In the genomic region with DNA sequence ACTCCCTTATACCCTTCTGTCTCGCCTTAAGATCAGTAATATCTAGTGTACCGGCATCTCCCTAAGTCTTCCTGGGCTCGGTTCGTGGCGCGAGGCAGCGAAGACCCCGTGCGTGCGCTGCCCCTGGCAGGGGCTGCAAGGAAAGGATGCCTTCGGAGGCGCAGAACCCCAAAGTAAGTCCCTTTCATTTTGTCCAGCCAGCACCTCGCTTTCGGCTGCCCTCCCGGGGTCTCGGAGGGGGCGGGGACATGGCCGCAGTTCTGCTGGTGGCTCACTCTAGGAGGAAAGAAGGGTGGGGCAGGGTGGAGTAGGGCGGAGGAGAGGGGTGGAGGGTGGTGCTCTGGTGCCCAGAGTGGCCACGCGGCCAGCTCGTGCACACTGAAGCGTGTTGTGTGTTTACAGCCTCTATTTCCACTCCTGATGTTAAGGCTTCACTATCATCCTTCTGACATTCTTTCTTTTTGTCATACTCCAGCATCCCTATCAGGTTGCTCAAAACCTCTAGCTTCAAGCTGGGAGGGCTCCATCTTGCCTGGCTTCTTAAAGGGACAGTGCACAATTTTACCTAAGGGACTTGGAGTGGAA, we compare ENCODE assay signal across 8 mouse cellular contexts. TPM values are rescaled to one million over a fixed set of nuclear protein-coding genes. Genes with fewer than 3 reads are reported as not detected.
DNase-seq lines count a peak whose midpoint lies in the region; ATAC-seq and TF ChIP-seq lines count a peak whose summit lies in the region.

No protein-coding gene starts in this region.

- no peak for TF ChIP-seq CTCF in small intestine, adult 2 months (IDR thresholded peaks at IDR 0.05; ENCODE audit: extremely low read depth, insufficient read length, insufficient replicate concordance, low read depth, low read length)

- intact Hi-C loops in gastrocnemius, postnatal 36 days (cut with DNase I), result no loop called here

- H3K9me3 ChIP-seq in forebrain, embryonic 11.5 days (ENCODE audit: control insufficient read depth, low read length), result no peaks in the 10 kb centered on the region
- H3K9me3 ChIP-seq in hindbrain, embryonic 16.5 days (ENCODE audit: control insufficient read depth, low read length), result no peaks in the 10 kb centered on the region
- H3K9me3 ChIP-seq in megakaryocyte, embryonic 14.5 days, result no peaks in the 10 kb centered on the region

- H3K27ac ChIP-seq in forebrain, embryonic 11.5 days (ENCODE audit: low read depth, low read length), result no peak overlapping the region
- H3K27ac ChIP-seq in hindbrain, embryonic 16.5 days (ENCODE audit: low read depth, low read length), result peak overlapping the region; percentile 79
- H3K27ac ChIP-seq in small intestine, adult 2 months (ENCODE audit: insufficient read depth, low read depth, low read length), result no peak overlapping the region

- H3K36me3 ChIP-seq in forebrain, embryonic 11.5 days (ENCODE audit: control insufficient read depth, insufficient read depth, low read length), result no peaks in the 10 kb centered on the region
- H3K36me3 ChIP-seq in hindbrain, embryonic 16.5 days (ENCODE audit: control insufficient read depth, insufficient read depth, low read length), result no peaks in the 10 kb centered on the region
- H3K36me3 ChIP-seq in megakaryocyte, embryonic 14.5 days (replicated peaks; ENCODE audit: low read length), result no peaks in the 10 kb centered on the region
- H3K36me3 ChIP-seq in small intestine, adult 2 months (ENCODE audit: control insufficient read depth, insufficient read depth, low read length), result no peaks in the 10 kb centered on the region

- 0 out of 2 replicates have a peak, but pooled peaks cover 2% of the 10 kb centered on the region for H3K27me3 ChIP-seq in forebrain, embryonic 11.5 days (ENCODE audit: control insufficient read depth, insufficient read depth, low read length)
- H3K27me3 ChIP-seq in hindbrain, embryonic 16.5 days (replicated peaks; ENCODE audit: control insufficient read depth, insufficient read depth, low read length), result no peaks in the 10 kb centered on the region
- H3K27me3 ChIP-seq in megakaryocyte, embryonic 14.5 days (replicated peaks), result peaks cover 5% of the 10 kb centered on the region
- no peaks in the 10 kb centered on the region for H3K27me3 ChIP-seq in small intestine, adult 2 months (ENCODE audit: control insufficient read depth, insufficient read depth, low read length)

- peak overlapping the region; percentile 50 for H3K4me3 ChIP-seq in forebrain, embryonic 11.5 days (ENCODE audit: low read depth, low read length)
- H3K4me3 ChIP-seq in hindbrain, embryonic 16.5 days (ENCODE audit: low read length), result peak overlapping the region; percentile 61
- H3K4me3 ChIP-seq in megakaryocyte, embryonic 14.5 days (replicated peaks), result peak overlapping the region; percentile 93
- H3K4me3 ChIP-seq in small intestine, adult 2 months (ENCODE audit: low read depth, low read length), result peak overlapping the region; percentile 56

- WGBS in forebrain, embryonic 11.5 days, result 28% methylated on average over 22 of the region's 23 CpGs
- 23% methylated on average over 22 of the region's 23 CpGs for WGBS in hindbrain, embryonic 16.5 days
- 17% methylated on average over 23 of the region's 23 CpGs for WGBS in small intestine, adult 2 months

- DNase-seq in MN1 (ENCODE audit: low spot score), result peak; percentile 33
- DNase-seq in c-Kit-positive CD71-positive TER-119-positive erythroid progenitor cells, embryonic 14.5 days (ENCODE audit: low spot score), result peak; percentile 21
- DNase-seq in forebrain, embryonic 11.5 days (ENCODE audit: low spot score), result peak; percentile 62
- DNase-seq in left cerebral cortex, adult 18-20 months (ENCODE audit: low spot score in 2 of 2), result peak; percentile 4 to 30
- DNase-seq in gastrocnemius, postnatal 36 days, result no peak

- peak overlapping the region; percentile 47 for H3K4me2 ChIP-seq in forebrain, embryonic 11.5 days (ENCODE audit: low read depth, low read length, severe bottlenecking)
- peak overlapping the region; percentile 60 for H3K4me2 ChIP-seq in hindbrain, embryonic 16.5 days (ENCODE audit: low read length)

- H3K4me1 ChIP-seq in forebrain, embryonic 11.5 days (replicated peaks; ENCODE audit: control insufficient read depth, insufficient read depth, low read length), result no peaks in the 10 kb centered on the region
- no peaks in the 10 kb centered on the region for H3K4me1 ChIP-seq in hindbrain, embryonic 16.5 days (ENCODE audit: control insufficient read depth, insufficient read depth, low read depth, low read length)
- H3K4me1 ChIP-seq in megakaryocyte, embryonic 14.5 days, result peaks cover 6% of the 10 kb centered on the region; the same call in 1 of the 2 replicates
- no peaks in the 10 kb centered on the region for H3K4me1 ChIP-seq in small intestine, adult 2 months (ENCODE audit: control insufficient read depth, insufficient read depth, insufficient read length, low read length)

- peak overlapping the region; percentile 57 for H3K9ac ChIP-seq in forebrain, embryonic 11.5 days (ENCODE audit: low read length)
- H3K9ac ChIP-seq in hindbrain, embryonic 16.5 days (ENCODE audit: low read depth, low read length), result peak overlapping the region; percentile 74

- peak; percentile 94 for ATAC-seq in forebrain, embryonic 11.5 days (replicated peaks; ENCODE audit: low FRiP score)
- peak; percentile 94 for ATAC-seq in hindbrain, embryonic 16.5 days

- TF ChIP-seq POLR2A in small intestine, adult 2 months (IDR thresholded peaks at IDR 0.05; ENCODE audit: low read depth, low read length), result no peak

RNA-seq across cellular contexts. Expression of a gene that starts 0.7 kb away (rescaled TPM):
- 2.2 and 2.5 TPM in 2 replicates for polyA plus RNA-seq in forebrain, embryonic 11.5 days (2014; fragmentation: Nextera tagmentation; extraction: Ambion mirVana)
- polyA plus RNA-seq in hindbrain, embryonic 16.5 days (2015; fragmentation: Nextera tagmentation; extraction: Ambion mirVana), result 4.9 and 6.0 TPM in 2 replicates
- 1 to 10 TPM; 5.3 to 5.8 TPM for total RNA-seq in left cerebral cortex, adult 18-20 months (2021)
- 0.34 and 6.1 TPM in 2 replicates for polyA plus RNA-seq in megakaryocyte, embryonic 14.5 days (2012; ENCODE audit: insufficient read depth, low replicate concordance)
- 0.09 and 0.20 TPM in 2 replicates for polyA plus RNA-seq in small intestine, adult 2 months (2012; rRNA removed)
- under 1 TPM; 0.15 to 0.28 TPM for total RNA-seq in gastrocnemius, postnatal 36 days (2021)

Comparison
In these comparisons a context has a peak if more than half of its experiments do, and no peak if none do; other contexts are left out.
1. DNase-seq: peak in MN1 (single experiment), c-Kit-positive CD71-positive TER-119-positive erythroid progenitor cells, embryonic 14.5 days (single experiment), forebrain, embryonic 11.5 days (single experiment) and left cerebral cortex, adult 18-20 months (2 of 2); none in gastrocnemius, postnatal 36 days (0 of 2).
2. Peak in every context shown above with its lines, with median percentiles within 50 percentile points of each other: H3K4me3 ChIP-seq.